Mouse (Mus musculus) limb, embryonic 14.5 days (tissue): ENCODE data around the gene Chrnb4. TPM values are rescaled to one million over a fixed set of nuclear protein-coding genes. Genes with fewer than 3 reads are reported as not detected.

Experiments used
- ATAC-seq: fragments of 200-750 bp; cut with Nextera tagmentation; 2 replicates; pipeline ENCODE4 v1.8.0; 2017; ENCODE audit warnings: low read depth, moderate number of reproducible peaks, moderate TSS enrichment; ENCODE audit not compliant: low FRiP score
- DNase-seq: peaks from one replicate; pipeline ENCODE4 v3.0.0-alpha.2; 2015; ENCODE audit warnings: low spot score
- H3K27ac ChIP-seq: fragments of 300-500 bp; sonication (generic); replicated peaks from 2 replicates; pipeline ENCODE4 v1.5.1; 2014; ENCODE audit warnings: low read depth, mild to moderate bottlenecking, low read length, moderate library complexity, mixed read lengths
- H3K27me3 ChIP-seq: fragments of 300-500 bp; sonication (generic); 2 replicates; pipeline ENCODE4 v1.6.1; 2014; ENCODE audit warnings: low read length, mixed read lengths; ENCODE audit not compliant: control insufficient read depth, insufficient read depth
- H3K36me3 ChIP-seq: fragments of 300-500 bp; sonication (generic); 2 replicates; pipeline ENCODE4 v1.6.1; 2014; ENCODE audit warnings: mild to moderate bottlenecking, low read length, moderate library complexity, mixed read lengths; ENCODE audit not compliant: control insufficient read depth, insufficient read depth
- H3K4me1 ChIP-seq: fragments of 300-500 bp; sonication (generic); 2 replicates; pipeline ENCODE4 v1.6.1; 2014; ENCODE audit warnings: antibody characterized with exemption, low read length, mixed read lengths; ENCODE audit not compliant: control insufficient read depth, insufficient read depth
- H3K4me2 ChIP-seq: fragments of 300-500 bp; sonication (generic); replicated peaks from 2 replicates; pipeline ENCODE4 v1.6.1; 2014; ENCODE audit warnings: low read depth, mild to moderate bottlenecking, low read length, moderate library complexity; ENCODE audit not compliant: severe bottlenecking
- H3K4me3 ChIP-seq: fragments of 300-500 bp; sonication (generic); replicated peaks from 2 replicates; pipeline ENCODE4 v1.5.1; 2014; ENCODE audit warnings: low read length
- H3K9ac ChIP-seq: fragments of 300-500 bp; sonication (generic); 2 replicates; pipeline ENCODE4 v1.6.1; 2014; ENCODE audit warnings: mild to moderate bottlenecking, low read depth, low read length, moderate library complexity; ENCODE audit not compliant: severe bottlenecking
- H3K9me3 ChIP-seq: fragments of 300-500 bp; sonication (generic); 2 replicates; pipeline ENCODE4 v1.6.1; 2016; ENCODE audit warnings: low read length; ENCODE audit not compliant: control insufficient read depth
- POLR2A ChIP-seq: fragments of 200-500 bp; IDR thresholded peaks from 2 replicates; pipeline ENCODE4 v1.8.0; 2012; ENCODE audit warnings: inconsistent platforms, mild to moderate bottlenecking, moderate library complexity, borderline replicate concordance; ENCODE audit not compliant: insufficient read depth, insufficient read length; ENCODE audit errors: extremely low read depth
- WGBS: fragments of 180-500 bp; shearing (Covaris S2); extraction: QIAGEN DNeasy Blood & Tissue Kit; methylation state at CpG from one replicate; pipeline ENCODE4 v1.1.7; 2014; 5-methylcytosine and 5-hydroxymethylcytosine counted together
- polyA plus RNA-seq, 2 experiments: library from polyadenylated mRNA; depleted of rRNA in 1 of 2; stranded (reverse) in 1 of 2; unstranded in 1 of 2; fragments of >200 nt; fragmentation: Nextera tagmentation in 1 of 2; extraction: Ambion mirVana in 1 of 2; gene quantifications; 2 replicates each; pipeline versions ENCODE4 v1.2.1 to v1.2.3; 2012 to 2014

Chrnb4 gene
- polyA plus RNA-seq, 2 experiments = 0.39 to 0.57 TPM

DNA sequence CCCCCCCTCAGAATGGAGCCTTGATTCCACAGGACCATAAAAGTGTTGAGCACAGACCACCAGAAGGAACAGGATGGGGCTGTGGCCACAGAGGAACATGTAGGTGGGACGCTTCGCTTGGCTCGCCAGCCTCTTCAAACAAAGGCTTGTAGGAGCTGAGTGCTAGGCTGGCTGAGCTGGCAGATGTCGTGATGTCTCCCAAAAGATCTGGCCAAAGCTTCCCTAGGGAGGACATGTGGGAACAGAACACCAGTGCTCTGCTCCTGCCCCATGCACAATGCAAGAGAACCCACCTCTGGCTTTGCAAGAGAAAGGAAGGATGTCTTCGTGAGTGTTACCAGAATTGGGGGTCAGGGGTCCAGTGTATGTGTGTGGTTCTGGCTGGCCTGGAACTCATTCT, 25.3 kb downstream of the Chrnb4 start:
- no peak overlapping the region for H3K27ac ChIP-seq
- H3K4me3 ChIP-seq = no peak overlapping the region
- no peak overlapping the region for H3K9ac ChIP-seq
- no peak for TF ChIP-seq POLR2A
- ATAC-seq (no peak), DNase-seq (no peak)
- H3K36me3 ChIP-seq = no peaks in the 10 kb centered on the region
- no peaks in the 10 kb centered on the region for H3K9me3 ChIP-seq
- WGBS = 83% methylated on average over 5 of the region's 5 CpGs
- no peak overlapping the region for H3K4me2 ChIP-seq
- peaks cover 7% of the 10 kb centered on the region; the same call in 1 of the 2 replicates for H3K4me1 ChIP-seq
- H3K27me3 ChIP-seq = peaks cover 35% of the 10 kb centered on the region

DNA sequence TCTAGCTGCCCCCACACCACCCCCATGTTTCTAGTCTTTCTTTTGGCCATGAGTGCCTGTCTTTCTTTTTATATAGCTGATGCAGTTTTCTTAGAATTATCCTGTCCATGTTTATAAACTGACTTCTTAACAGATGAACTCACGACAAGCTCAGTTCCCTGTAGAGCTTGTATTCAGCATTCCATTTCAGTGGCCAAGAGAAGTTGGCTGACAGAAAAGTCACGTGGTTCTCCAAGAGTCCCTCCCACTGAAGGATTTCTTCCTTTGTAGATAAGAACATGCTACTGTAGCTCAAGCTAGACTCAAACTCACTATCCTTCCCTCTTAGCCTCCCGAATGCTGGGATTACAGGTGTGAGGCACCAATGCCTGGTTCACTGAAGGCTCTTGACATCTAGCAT, 31.7 kb downstream of the Chrnb4 start:
- no peaks in the 10 kb centered on the region for H3K4me1 ChIP-seq

GRCm38 (mm10) chr9:55010588-55011350, 37.8 kb downstream of the Chrnb4 start:
- ATAC-seq (no peak), DNase-seq (no peak)
- no peak for TF ChIP-seq POLR2A
- H3K9ac ChIP-seq = no peak overlapping the region
- H3K36me3 ChIP-seq = no peaks in the 10 kb centered on the region
- no peak overlapping the region for H3K4me2 ChIP-seq
- no peaks in the 10 kb centered on the region for H3K27me3 ChIP-seq
- WGBS = 39% methylated on average over 6 of the region's 6 CpGs
- H3K9me3 ChIP-seq = no peaks in the 10 kb centered on the region
- no peak overlapping the region for H3K27ac ChIP-seq
- no peaks in the 10 kb centered on the region for H3K4me1 ChIP-seq
- H3K4me3 ChIP-seq = no peak overlapping the region

More for the DNA sequence above, 31.7 kb downstream of the Chrnb4 start:
- ATAC-seq (no peak), DNase-seq (no peak)
- Histone ChIP-seq H3K4me2 (no peak overlapping the region), H3K27ac (no peak overlapping the region), H3K36me3 (no peaks in the 10 kb centered on the region), H3K9me3 (no peaks in the 10 kb centered on the region), H3K27me3 (no peaks in the 10 kb centered on the region), H3K9ac (no peak overlapping the region), H3K4me3 (no peak overlapping the region)
- 79% methylated on average over 3 of the region's 3 CpGs for WGBS
- no peak for TF ChIP-seq POLR2A

DNA sequence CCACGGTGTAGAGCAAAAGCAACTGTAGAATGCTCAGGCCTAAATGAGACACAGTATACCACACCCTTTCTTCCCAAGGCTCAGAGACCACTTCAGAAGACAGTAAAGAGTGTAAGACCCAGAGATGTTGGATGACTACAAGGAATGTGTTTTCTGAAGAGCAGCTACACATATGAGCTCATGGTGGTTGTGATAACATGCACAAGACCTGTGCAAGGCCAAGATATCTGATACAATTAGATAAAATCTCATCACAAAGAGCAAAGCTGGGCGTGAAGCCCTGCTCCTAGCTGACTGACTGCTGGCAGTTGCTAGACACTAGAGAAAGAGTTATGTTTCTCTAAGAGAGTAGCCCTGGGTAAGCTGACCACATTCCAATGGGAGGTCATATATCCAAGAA, 38.9 kb downstream of the Chrnb4 start:
- no peak for TF ChIP-seq POLR2A
- no peak overlapping the region for H3K4me3 ChIP-seq
- no peak overlapping the region for H3K9ac ChIP-seq
- WGBS = 73% methylated on average over 2 of the region's 2 CpGs
- no peaks in the 10 kb centered on the region for H3K36me3 ChIP-seq
- H3K4me1 ChIP-seq = no peaks in the 10 kb centered on the region
- H3K27ac ChIP-seq = no peak overlapping the region
- H3K9me3 ChIP-seq = no peaks in the 10 kb centered on the region
- DNase-seq = no peak
- H3K27me3 ChIP-seq = no peaks in the 10 kb centered on the region
- no peak for ATAC-seq
- H3K4me2 ChIP-seq = no peak overlapping the region

DNA sequence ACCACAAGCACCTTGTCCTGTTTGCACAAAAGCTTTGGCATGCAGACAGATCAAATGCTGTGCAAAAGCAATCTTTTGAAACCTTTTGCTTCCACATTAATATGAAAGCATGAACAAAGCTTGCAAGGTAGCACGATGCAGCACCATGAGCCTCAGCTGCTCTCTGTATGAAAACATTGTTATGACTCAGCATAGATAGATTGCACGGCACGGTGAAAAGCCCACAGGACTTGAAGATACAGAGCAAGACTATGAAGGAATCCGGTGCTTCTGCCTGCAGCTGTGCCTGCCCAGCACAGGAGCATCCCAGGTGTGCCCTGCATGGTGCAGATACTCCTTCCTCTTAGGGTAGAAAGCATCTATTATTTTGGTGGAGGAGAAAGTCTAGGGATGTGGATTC, 45.0 kb downstream of the Chrnb4 start:
- no peaks in the 10 kb centered on the region for H3K9me3 ChIP-seq
- H3K9ac ChIP-seq = no peak overlapping the region
- 84% methylated on average over 4 of the region's 4 CpGs for WGBS
- no peak overlapping the region for H3K4me2 ChIP-seq
- DNase-seq = no peak
- no peak for ATAC-seq
- H3K36me3 ChIP-seq = no peaks in the 10 kb centered on the region
- H3K4me1 ChIP-seq = no peaks in the 10 kb centered on the region
- no peak overlapping the region for H3K27ac ChIP-seq
- H3K27me3 ChIP-seq = no peaks in the 10 kb centered on the region
- no peak for TF ChIP-seq POLR2A
- no peak overlapping the region for H3K4me3 ChIP-seq
